Mouse (Mus musculus): ENCODE measurements around the gene Ttc38. TPM values are rescaled to one million over a fixed set of nuclear protein-coding genes. Genes with fewer than 3 reads are reported as not detected.

The Ttc38 gene
- polyA plus RNA-seq, 1 experiment from 2014 or later: 6.8 TPM

DNA sequence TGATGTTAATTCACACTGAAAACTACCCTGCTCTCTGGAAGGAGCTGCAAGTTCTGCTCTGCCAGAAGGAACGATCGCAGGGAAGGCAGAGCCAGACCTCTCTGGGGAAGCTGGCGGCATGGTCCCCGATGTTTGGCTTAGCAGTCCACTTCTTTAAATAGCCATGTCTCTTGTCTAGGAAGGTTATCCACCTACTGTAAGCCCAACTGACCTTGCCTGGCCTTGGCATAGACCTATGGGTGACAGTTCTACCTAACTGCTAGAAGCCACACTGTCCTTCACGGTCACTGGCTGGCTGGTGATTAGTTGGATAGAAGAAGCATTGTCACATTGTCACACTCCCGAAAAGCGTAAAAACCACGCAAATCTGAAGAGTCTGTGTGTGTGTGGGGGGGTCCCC is 33.4 kb upstream of the Ttc38 start:
- Histone ChIP-seq H3K4me2 (ENCODE audit: low read depth, low read length) (no peak overlapping the region), H3K4me3 (ENCODE audit: low read length) (no peak overlapping the region), H3K27ac (ENCODE audit: low read length) (no peak overlapping the region), H3K36me3 (ENCODE audit: control insufficient read depth, insufficient read depth, low read length) (no peaks in the 10 kb centered on the region), H3K4me1 (replicated peaks; ENCODE audit: control insufficient read depth, insufficient read depth, low read length) (no peaks in the 10 kb centered on the region), H3K9ac (ENCODE audit: low read length) (no peak overlapping the region), H3K27me3 (ENCODE audit: control insufficient read depth, insufficient read depth, low read depth, low read length) (no peaks in the 10 kb centered on the region), H3K9me3 (ENCODE audit: control insufficient read depth, low read length) (no peaks in the 10 kb centered on the region)
- ATAC-seq (ENCODE audit: low read depth): no peak
- 87% methylated on average over 8 of the region's 8 CpGs for WGBS

DNA sequence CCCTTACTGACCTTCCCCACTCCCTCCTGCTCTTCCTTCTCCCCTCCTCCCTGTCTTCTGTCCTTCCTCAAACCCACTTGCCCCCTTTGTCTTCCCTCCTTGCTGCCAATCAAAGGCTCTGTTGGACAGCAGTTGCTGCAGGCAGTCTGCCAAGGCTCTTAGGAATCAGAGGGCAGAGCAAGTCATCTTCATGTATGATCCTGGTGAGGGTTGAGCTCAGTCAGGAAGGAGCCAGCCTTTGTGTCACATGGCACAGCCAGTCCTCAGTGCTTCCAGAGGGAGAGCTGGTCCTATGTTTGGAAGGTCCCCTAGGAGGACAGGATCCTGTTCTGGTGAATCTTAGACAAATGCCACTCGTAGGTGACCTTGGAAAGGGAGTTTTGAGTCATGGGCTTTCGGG is 29.2 kb upstream of the Ttc38 start:
- Histone ChIP-seq H3K27me3 (ENCODE audit: control insufficient read depth, insufficient read depth, low read depth, low read length) (no peaks in the 10 kb centered on the region), H3K4me1 (replicated peaks; ENCODE audit: control insufficient read depth, insufficient read depth, low read length) (no peaks in the 10 kb centered on the region), H3K36me3 (ENCODE audit: control insufficient read depth, insufficient read depth, low read length) (no peaks in the 10 kb centered on the region), H3K9ac (ENCODE audit: low read length) (no peak overlapping the region), H3K9me3 (ENCODE audit: control insufficient read depth, low read length) (no peaks in the 10 kb centered on the region), H3K27ac (ENCODE audit: low read length) (no peak overlapping the region), H3K4me3 (ENCODE audit: low read length) (no peak overlapping the region), H3K4me2 (ENCODE audit: low read depth, low read length) (no peak overlapping the region)
- ATAC-seq (ENCODE audit: low read depth): no peak
- WGBS: 75% methylated on average over 2 of the region's 2 CpGs

DNA sequence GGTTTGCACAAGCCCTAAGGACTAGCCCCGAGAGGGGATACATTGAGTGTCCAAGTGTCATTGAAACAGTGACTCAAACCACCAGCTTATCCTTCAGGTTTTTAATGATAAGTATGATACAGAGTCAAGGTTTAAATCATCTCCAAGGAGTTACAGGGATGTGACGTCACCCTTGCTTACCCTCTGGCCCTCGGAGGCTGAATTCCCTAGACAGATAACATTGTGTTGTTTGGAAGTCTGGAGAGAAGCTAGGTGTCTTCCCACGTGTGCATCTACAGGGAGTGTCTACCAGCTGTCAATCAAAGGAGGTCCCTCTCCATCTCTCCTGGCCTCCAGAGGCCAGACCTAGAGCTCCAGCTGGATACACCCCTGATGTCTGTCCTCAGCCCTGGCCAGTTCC is 25.2 kb upstream of the Ttc38 start:
- Histone ChIP-seq H3K9me3 (ENCODE audit: control insufficient read depth, low read length) (no peaks in the 10 kb centered on the region), H3K27me3 (ENCODE audit: control insufficient read depth, insufficient read depth, low read depth, low read length) (no peaks in the 10 kb centered on the region), H3K4me1 (replicated peaks; ENCODE audit: control insufficient read depth, insufficient read depth, low read length) (peaks cover 10% of the 10 kb centered on the region), H3K36me3 (ENCODE audit: control insufficient read depth, insufficient read depth, low read length) (no peaks in the 10 kb centered on the region), H3K4me3 (ENCODE audit: low read length) (no peak overlapping the region), H3K27ac (ENCODE audit: low read length) (no peak overlapping the region), H3K9ac (ENCODE audit: low read length) (no peak overlapping the region), H3K4me2 (ENCODE audit: low read depth, low read length) (no peak overlapping the region)
- WGBS: 68% methylated on average over 4 of the region's 4 CpGs
- no peak for ATAC-seq (ENCODE audit: low read depth)

DNA sequence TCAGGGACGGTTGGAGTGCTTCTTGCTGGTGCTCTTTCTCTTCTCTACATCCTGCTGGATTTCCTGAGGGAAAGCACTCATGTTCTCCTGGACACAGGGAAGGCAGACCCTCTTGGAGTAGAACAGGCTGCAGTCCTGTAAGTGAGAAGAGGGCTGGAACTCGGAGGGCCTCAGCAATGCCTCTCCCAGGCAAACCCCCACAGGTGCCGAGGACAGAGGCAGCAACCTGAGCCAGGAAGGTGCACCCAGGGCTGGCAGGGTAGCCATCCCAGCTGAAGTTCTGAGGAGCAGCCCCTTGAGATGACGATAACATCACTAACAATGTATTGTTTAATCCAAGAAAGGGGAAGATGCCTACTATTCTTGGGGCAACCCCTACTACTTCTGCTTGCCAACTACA is 24.7 kb upstream of the Ttc38 start:
- Histone ChIP-seq H3K4me3 (ENCODE audit: low read length) (no peak overlapping the region), H3K4me2 (ENCODE audit: low read depth, low read length) (no peak overlapping the region), H3K27ac (ENCODE audit: low read length) (no peak overlapping the region), H3K36me3 (ENCODE audit: control insufficient read depth, insufficient read depth, low read length) (no peaks in the 10 kb centered on the region), H3K4me1 (replicated peaks; ENCODE audit: control insufficient read depth, insufficient read depth, low read length) (peaks cover 15% of the 10 kb centered on the region), H3K9me3 (ENCODE audit: control insufficient read depth, low read length) (no peaks in the 10 kb centered on the region), H3K9ac (ENCODE audit: low read length) (no peak overlapping the region), H3K27me3 (ENCODE audit: control insufficient read depth, insufficient read depth, low read depth, low read length) (no peaks in the 10 kb centered on the region)
- no peak for ATAC-seq (ENCODE audit: low read depth)
- WGBS: 76% methylated on average over 4 of the region's 4 CpGs

DNA sequence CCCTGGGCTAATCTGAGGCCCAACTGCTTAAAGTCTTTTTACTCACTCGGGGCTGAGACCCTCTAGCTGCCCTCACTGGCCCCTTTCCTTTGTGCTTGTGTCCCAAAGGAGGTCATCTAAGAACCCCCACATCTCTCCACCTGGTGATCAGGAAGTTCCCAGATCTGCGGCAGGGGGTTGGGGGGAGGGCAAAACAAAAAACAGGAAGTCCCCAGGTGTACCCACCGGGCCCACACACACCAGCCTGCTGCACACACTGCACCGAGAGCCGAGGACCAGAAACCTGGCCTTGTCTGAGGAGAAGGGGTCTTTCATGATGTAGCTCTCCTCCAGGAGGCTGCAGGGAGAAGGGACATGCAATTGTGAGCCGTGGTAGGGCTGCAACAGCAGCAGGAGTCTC is 24.1 kb upstream of the Ttc38 start:
- H3K9me3 ChIP-seq (ENCODE audit: control insufficient read depth, low read length): no peaks in the 10 kb centered on the region

DNA sequence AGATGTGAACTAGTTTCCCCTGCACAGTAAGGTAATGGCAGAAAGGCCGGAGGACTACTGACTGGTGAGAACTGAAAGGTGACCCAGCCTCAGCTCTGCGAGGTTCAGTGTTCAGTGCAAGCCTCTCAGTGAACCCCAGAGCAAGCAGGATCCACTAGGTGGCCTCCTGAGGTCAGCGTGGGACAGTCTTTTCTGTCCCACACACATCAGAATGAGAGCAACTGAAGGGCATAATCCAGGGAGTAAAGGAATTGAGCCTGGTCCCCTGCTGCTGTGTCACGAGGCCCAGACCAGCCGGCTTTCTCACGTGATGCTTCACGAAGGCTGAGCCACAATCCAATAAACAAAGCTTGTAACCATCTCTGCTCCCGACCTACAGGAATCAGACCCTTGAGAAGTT is 23.7 kb upstream of the Ttc38 start:
- Histone ChIP-seq H3K9ac (ENCODE audit: low read length) (no peak overlapping the region), H3K4me3 (ENCODE audit: low read length) (no peak overlapping the region), H3K9me3 (ENCODE audit: control insufficient read depth, low read length) (no peaks in the 10 kb centered on the region), H3K36me3 (ENCODE audit: control insufficient read depth, insufficient read depth, low read length) (no peaks in the 10 kb centered on the region), H3K4me1 (replicated peaks; ENCODE audit: control insufficient read depth, insufficient read depth, low read length) (peaks cover 15% of the 10 kb centered on the region), H3K27ac (ENCODE audit: low read length) (no peak overlapping the region), H3K27me3 (ENCODE audit: control insufficient read depth, insufficient read depth, low read depth, low read length) (no peaks in the 10 kb centered on the region; the same call in 1 of the 2 replicates), H3K4me2 (ENCODE audit: low read depth, low read length) (no peak overlapping the region)
- ATAC-seq (ENCODE audit: low read depth): no peak
- WGBS: 58% methylated on average over 8 of the region's 8 CpGs

More for the DNA sequence above, 24.1 kb upstream of the Ttc38 start:
- Histone ChIP-seq H3K27ac (ENCODE audit: low read length) (no peak overlapping the region), H3K4me1 (replicated peaks; ENCODE audit: control insufficient read depth, insufficient read depth, low read length) (peaks cover 15% of the 10 kb centered on the region), H3K4me2 (ENCODE audit: low read depth, low read length) (no peak overlapping the region), H3K9ac (ENCODE audit: low read length) (no peak overlapping the region), H3K27me3 (ENCODE audit: control insufficient read depth, insufficient read depth, low read depth, low read length) (no peaks in the 10 kb centered on the region; the same call in 1 of the 2 replicates), H3K4me3 (ENCODE audit: low read length) (no peak overlapping the region), H3K36me3 (ENCODE audit: control insufficient read depth, insufficient read depth, low read length) (no peaks in the 10 kb centered on the region)
- 75% methylated on average over 6 of the region's 6 CpGs for WGBS
- ATAC-seq (ENCODE audit: low read depth): no peak

DNA sequence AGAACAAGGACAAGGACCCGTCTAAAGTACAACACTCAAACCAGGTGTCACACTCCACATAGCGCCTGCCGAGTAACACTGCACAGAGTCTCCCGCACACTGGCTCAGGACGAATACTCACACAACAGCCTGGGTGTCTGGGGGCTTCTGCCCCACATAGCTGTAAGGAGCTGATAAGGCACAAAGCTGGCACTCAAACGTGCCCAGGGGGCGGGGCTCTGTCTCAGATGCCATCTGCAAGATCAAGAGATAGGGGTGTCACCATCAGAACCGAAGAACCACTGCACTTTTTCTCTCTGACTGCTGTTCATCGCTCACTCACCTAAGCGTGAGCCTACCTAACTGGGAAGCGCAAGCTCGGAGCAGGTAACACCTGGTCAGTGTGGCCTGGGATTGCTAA is 23.0 kb upstream of the Ttc38 start:
- no peak for ATAC-seq (ENCODE audit: low read depth)
- Histone ChIP-seq H3K4me1 (replicated peaks; ENCODE audit: control insufficient read depth, insufficient read depth, low read length) (peaks cover 15% of the 10 kb centered on the region), H3K27ac (ENCODE audit: low read length) (no peak overlapping the region), H3K9ac (ENCODE audit: low read length) (no peak overlapping the region), H3K27me3 (ENCODE audit: control insufficient read depth, insufficient read depth, low read depth, low read length) (no peaks in the 10 kb centered on the region; the same call in 1 of the 2 replicates), H3K4me2 (ENCODE audit: low read depth, low read length) (no peak overlapping the region), H3K36me3 (ENCODE audit: control insufficient read depth, insufficient read depth, low read length) (no peaks in the 10 kb centered on the region), H3K9me3 (ENCODE audit: control insufficient read depth, low read length) (no peaks in the 10 kb centered on the region), H3K4me3 (ENCODE audit: low read length) (no peak overlapping the region)
- WGBS: 83% methylated on average over 12 of the region's 12 CpGs

DNA sequence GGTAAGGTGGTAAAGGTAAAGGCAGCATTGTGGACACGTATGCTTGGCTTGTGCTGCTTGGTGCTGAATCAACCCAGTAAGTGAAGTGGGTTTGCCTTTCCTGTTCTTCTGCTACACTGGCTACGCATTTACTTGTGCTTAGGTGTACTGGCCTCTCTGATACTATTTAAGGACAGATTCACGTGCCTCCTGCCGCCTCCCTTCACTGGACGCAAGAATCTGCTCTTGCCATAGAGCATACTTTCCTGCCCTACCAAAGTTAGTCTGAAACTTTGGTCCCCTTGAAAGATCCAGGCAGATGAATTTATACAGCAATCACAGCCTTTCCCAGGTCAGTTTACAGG is 21.7 kb upstream of the Ttc38 start:
- peaks cover 15% of the 10 kb centered on the region for H3K4me1 ChIP-seq (replicated peaks; ENCODE audit: control insufficient read depth, insufficient read depth, low read length)
- 63% methylated on average over 5 of the region's 5 CpGs for WGBS
- H3K4me3 ChIP-seq (ENCODE audit: low read length): peak overlapping the region; percentile 84
- H3K9me3 ChIP-seq (ENCODE audit: control insufficient read depth, low read length): no peaks in the 10 kb centered on the region
- H3K36me3 ChIP-seq (ENCODE audit: control insufficient read depth, insufficient read depth, low read length): no peaks in the 10 kb centered on the region
- H3K4me2 ChIP-seq (ENCODE audit: low read depth, low read length): peak overlapping the region; percentile 89
- H3K27ac ChIP-seq (ENCODE audit: low read length): peak overlapping the region; percentile 89; the same call in 1 of the 2 replicates
- no peak for ATAC-seq (ENCODE audit: low read depth)
- H3K27me3 ChIP-seq (ENCODE audit: control insufficient read depth, insufficient read depth, low read depth, low read length): no peaks in the 10 kb centered on the region; the same call in 1 of the 2 replicates
- peak overlapping the region; percentile 90 for H3K9ac ChIP-seq (ENCODE audit: low read length)

DNA sequence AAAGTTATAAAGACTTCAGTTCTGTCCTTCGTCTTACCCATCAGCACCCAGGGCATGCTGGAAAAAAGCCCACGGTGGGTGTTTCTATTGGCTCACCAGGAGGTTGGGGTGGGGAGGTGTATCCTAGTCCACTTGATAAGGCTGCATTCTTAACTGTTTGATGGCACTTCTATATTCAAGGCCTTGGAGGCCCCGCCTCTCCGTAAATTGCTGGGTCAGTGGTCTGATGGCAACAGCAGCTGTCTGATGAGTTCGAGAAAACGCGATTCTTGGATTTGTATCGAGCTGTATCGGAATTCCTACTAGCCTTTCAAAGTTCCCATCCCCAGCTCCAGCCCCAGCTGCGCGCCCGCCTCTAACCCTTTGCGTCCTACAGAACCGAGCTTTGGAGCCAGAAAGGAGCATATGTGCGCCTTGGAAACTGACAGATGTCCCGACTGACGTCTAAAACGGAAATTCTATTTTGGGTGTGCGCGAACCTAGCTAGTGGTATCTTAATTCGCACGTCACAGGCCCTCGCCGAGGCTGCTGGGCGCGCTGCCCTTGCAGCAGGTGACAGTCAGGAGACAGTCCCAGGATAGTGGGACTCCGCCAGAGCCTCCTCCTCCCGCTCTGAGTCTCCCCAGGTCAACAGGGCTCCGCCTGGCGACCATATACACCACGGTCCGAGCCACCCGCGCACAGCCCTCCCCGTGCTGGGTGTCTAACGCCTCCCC is 21.1 kb upstream of the Ttc38 start:
- peak overlapping the region; percentile 89 for H3K4me2 ChIP-seq (ENCODE audit: low read depth, low read length)
- no peaks in the 10 kb centered on the region; the same call in 1 of the 2 replicates for H3K9me3 ChIP-seq (ENCODE audit: control insufficient read depth, low read length)
- peaks cover 15% of the 10 kb centered on the region for H3K4me1 ChIP-seq (replicated peaks; ENCODE audit: control insufficient read depth, insufficient read depth, low read length)
- H3K27ac ChIP-seq (ENCODE audit: low read length): peak overlapping the region; percentile 89
- peak overlapping the region; percentile 84 for H3K4me3 ChIP-seq (ENCODE audit: low read length)
- H3K9ac ChIP-seq (ENCODE audit: low read length): peak overlapping the region; percentile 90
- WGBS: 3% methylated on average over 36 of the region's 36 CpGs
- peak; percentile 86 for ATAC-seq (ENCODE audit: low read depth)
- no peaks in the 10 kb centered on the region; the same call in 1 of the 2 replicates for H3K27me3 ChIP-seq (ENCODE audit: control insufficient read depth, insufficient read depth, low read depth, low read length)
- H3K36me3 ChIP-seq (ENCODE audit: control insufficient read depth, insufficient read depth, low read length): no peaks in the 10 kb centered on the region

All from lung, embryonic 16.5 days (tissue).